Mouse (Mus musculus) megakaryocyte, embryonic 14.5 days (primary cell): ENCODE measurements around the gene Themis2. TPM values are rescaled to one million over a fixed set of nuclear protein-coding genes. Genes with fewer than 3 reads are reported as not detected.
"Not testable (repeated sequence)": the region's sequence is repeated elsewhere in the genome, so short reads cannot be mapped to it uniquely, and the experiment has no call there.

Source experiments
- H3K27me3 ChIP-seq: replicated peaks from 2 replicates; pipeline ENCODE3; 2012; ENCODE audit warnings: inconsistent platforms
- H3K36me3 ChIP-seq: replicated peaks from 2 replicates; pipeline ENCODE3; 2012; ENCODE audit warnings: low read length, inconsistent platforms, mixed read lengths
- H3K4me1 ChIP-seq: 2 replicates; pipeline ENCODE4 v1.6.1; 2012; ENCODE audit warnings: inconsistent platforms
- H3K4me3 ChIP-seq: replicated peaks from 2 replicates; pipeline ENCODE3; 2012; ENCODE audit warnings: moderate library complexity, mild to moderate bottlenecking, inconsistent platforms
- H3K9me3 ChIP-seq: 2 replicates; pipeline ENCODE4 v1.6.1; 2012; ENCODE audit warnings: inconsistent platforms
- FLI1 ChIP-seq: IDR thresholded peaks from 2 replicates; pipeline ENCODE4 v1.6.1; 2012; ENCODE audit warnings: low read length, inconsistent platforms, mixed read lengths
- GATA1 ChIP-seq: IDR thresholded peaks from 3 replicates; pipeline ENCODE4 v1.6.1; 2012; ENCODE audit warnings: mixed read lengths, low read length, inconsistent platforms, borderline replicate concordance
- polyA plus RNA-seq: library from polyadenylated mRNA; stranded (reverse); fragments of >175 nt; gene quantifications from 2 replicates; pipeline ENCODE4 v1.2.3, GENCODE M21; 2012; ENCODE audit warnings: low replicate concordance; ENCODE audit not compliant: insufficient read depth

Gene Themis2
- polyA plus RNA-seq, 1 experiment: 20.4 TPM

DNA sequence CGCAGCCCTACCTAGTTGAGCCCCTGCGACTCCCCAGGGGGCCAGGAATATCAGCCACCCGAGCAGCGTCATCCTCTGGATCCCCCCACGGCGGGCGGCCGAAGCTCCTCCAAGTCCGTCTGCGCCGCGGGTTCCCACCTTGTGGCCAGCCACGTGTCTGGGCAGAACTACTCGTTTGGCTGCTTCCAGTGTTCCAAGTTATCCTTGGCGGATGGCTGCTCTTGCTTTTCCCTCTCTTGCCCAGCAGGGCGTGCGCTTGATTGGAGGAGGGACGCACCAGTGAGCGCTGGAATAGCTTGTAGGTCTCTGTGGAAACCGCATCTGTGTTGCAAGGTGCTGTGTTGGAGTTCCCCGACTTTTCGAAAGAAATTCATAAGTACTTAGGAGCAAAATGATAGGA lies 39.2 kb downstream of the Themis2 start, which contains the start of gene Smpdl3b:
Gene Smpdl3b, minus strand, starts transcription at position 279 of the 400 bp plus-strand sequence.
- Histone ChIP-seq H3K27me3 (peaks cover 39% of the 10 kb centered on the region), H3K36me3 (no peaks in the 10 kb centered on the region), H3K9me3 (no peaks in the 10 kb centered on the region), H3K4me3 (peak within 1 kb of the TSS; percentile 90), H3K4me1 (peaks cover 35% of the 10 kb centered on the region)
- TF ChIP-seq FLI1 (no peak), GATA1 (no peak)

DNA sequence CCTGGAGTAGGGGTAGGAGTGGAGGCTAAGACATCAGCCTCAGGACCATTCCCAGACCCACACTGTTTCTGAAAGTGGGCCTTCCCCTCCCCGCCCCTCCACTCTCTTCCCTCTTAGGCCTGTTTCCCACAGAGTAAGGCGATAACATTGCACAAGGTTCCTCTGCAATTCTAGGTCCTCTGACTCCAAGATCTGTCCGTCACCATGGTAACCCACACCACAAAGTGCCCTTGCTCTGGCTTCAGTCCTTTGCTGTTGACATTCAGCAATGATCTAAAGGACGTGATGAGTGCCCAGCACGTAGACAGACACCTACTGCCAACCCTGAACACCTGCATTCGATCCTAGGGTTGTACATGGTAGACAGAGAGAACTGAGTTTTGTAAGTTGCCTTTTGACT lies 43.2 kb downstream of the Themis2 start:
- Histone ChIP-seq H3K27me3 (peaks cover 32% of the 10 kb centered on the region), H3K4me3 (no peak overlapping the region), H3K36me3 (no peaks in the 10 kb centered on the region), H3K9me3 (no peaks in the 10 kb centered on the region), H3K4me1 (peaks cover 34% of the 10 kb centered on the region)
- no peak for TF ChIP-seq FLI1
- no peak for TF ChIP-seq GATA1

DNA sequence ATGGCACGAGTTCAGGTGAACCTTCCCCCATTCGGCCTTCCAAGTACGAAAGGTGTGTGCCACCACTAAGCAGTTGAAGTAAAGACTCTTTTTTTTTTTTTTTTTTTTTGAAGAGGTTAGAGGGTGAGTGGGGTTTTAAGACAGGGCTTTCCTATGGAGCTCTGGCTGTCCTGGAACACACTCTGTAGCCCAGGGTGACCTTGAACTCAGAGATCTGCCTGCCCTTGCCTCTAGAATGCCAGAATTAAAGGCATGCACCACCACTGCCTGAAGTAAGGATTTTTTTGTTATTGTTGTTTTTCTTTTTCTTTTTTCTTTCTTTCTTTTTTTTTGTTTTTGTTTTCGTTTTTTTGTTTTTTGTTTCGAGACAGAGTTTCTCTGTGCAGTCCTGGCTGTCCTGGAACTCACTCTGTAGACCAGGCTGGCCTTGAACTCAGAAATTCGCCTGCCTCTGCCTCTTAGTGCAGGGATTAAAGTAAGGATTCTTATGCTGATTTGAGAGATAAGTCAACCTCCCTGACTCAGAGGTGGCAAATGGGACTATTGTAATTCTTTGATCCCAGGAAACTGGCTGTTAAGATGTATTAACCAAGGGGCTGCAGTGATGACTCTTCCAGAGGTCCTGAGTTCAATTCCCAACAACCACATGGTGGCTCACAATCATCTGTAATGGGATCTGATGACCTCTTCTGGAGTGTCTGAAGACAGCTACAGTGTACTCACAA lies 46.8 kb downstream of the Themis2 start:
- Histone ChIP-seq H3K27me3 (peaks cover 7% of the 10 kb centered on the region), H3K4me3 (no peak overlapping the region), H3K4me1 (peaks cover 40% of the 10 kb centered on the region), H3K9me3 (no peaks in the 10 kb centered on the region), H3K36me3 (no peaks in the 10 kb centered on the region)
- TF ChIP-seq FLI1 (no peak), GATA1 (no peak)

DNA sequence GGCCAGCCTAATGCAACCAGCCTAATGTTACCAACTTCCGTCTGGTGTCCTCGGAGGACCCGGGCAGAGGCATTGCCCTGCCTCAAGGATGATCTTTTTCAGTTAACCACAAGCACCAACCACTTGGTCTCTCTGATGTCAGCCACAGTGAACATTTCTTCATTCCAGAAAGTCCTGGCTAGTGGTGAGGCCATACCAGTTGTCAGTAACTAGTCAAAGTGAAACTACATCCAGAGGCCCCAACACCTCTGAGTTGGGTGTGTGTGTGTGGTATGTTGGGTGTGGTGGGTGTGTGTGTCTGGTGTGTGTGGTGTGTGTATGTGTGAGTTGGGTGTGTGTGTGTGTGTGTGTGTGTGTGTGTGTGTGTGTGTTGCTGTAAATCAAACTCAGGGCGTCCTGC lies 47.4 kb downstream of the Themis2 start:
- Histone ChIP-seq H3K36me3 (no peaks in the 10 kb centered on the region), H3K4me1 (peaks cover 46% of the 10 kb centered on the region), H3K27me3 (peaks cover 6% of the 10 kb centered on the region), H3K9me3 (no peaks in the 10 kb centered on the region), H3K4me3 (peak overlapping the region; percentile 31)
- no peak for TF ChIP-seq FLI1
- TF ChIP-seq GATA1: no peak

DNA sequence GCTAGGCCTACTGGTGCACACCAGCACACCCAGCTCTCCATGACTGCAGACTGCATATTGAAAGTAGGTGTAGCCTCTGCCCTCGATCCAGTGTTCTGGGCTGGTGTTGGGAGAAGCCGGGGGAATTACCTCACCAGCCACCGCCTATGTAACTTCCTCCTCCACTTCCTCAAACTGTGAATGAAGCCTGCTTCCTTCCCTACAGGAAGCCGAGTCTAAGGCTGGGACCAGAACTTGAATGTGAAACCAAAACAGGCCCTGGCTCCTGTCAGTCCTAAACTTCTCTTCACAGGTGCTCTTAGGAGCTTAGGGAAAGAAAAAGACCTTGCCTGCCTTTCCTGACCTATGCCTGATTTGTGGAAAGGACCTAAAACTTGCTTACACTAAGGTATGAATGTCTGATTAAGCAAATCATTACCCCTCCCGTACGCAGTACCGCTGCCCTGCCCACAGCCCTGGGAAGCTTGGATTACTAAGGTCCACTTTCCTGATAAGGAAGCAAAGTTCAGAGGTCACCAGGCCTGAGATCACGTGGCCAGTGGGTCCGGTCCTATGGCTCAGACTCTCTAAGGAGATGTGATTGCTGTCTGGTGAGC lies 48.4 kb downstream of the Themis2 start:
- no peaks in the 10 kb centered on the region for H3K9me3 ChIP-seq
- peaks cover 2% of the 10 kb centered on the region for H3K27me3 ChIP-seq
- H3K4me1 ChIP-seq: peaks cover 47% of the 10 kb centered on the region
- H3K36me3 ChIP-seq: no peaks in the 10 kb centered on the region
- TF ChIP-seq GATA1 (no peak), FLI1 (no peak)
- peak overlapping the region; percentile 86 for H3K4me3 ChIP-seq

DNA sequence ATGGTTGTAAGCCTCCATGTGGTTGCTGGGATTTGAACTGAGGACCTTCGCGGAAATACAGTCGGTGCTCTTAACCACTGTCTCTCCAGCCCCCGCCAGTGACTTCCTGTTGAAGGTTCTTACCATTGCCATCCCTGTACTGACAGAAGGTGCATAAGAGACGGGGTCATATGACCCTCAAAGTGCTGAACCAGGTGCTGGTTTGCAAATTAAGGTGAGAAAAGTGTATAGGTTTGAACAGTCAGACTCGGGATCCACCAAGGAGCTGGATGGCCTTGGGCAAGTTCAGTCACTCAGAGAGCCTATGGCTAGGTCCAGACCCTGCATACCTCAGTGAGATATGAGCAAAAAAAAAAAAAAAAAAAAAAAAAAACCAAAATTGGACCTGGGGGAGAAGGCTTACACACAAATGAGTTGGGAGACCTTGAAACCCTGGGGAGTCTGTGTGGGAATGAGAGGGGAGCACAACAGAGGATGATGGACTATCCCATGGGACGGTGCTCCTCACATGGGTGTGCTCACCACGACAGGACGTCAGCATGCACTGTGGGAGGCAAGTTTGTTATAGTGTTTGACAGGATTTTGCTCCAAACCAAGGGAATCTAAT lies 49.2 kb downstream of the Themis2 start:
- Histone ChIP-seq H3K27me3 (peaks cover 2% of the 10 kb centered on the region), H3K36me3 (no peaks in the 10 kb centered on the region), H3K9me3 (no peaks in the 10 kb centered on the region), H3K4me3 (peak overlapping the region; percentile 86), H3K4me1 (peaks cover 50% of the 10 kb centered on the region)
- TF ChIP-seq FLI1 (no peak), GATA1 (no peak)

DNA sequence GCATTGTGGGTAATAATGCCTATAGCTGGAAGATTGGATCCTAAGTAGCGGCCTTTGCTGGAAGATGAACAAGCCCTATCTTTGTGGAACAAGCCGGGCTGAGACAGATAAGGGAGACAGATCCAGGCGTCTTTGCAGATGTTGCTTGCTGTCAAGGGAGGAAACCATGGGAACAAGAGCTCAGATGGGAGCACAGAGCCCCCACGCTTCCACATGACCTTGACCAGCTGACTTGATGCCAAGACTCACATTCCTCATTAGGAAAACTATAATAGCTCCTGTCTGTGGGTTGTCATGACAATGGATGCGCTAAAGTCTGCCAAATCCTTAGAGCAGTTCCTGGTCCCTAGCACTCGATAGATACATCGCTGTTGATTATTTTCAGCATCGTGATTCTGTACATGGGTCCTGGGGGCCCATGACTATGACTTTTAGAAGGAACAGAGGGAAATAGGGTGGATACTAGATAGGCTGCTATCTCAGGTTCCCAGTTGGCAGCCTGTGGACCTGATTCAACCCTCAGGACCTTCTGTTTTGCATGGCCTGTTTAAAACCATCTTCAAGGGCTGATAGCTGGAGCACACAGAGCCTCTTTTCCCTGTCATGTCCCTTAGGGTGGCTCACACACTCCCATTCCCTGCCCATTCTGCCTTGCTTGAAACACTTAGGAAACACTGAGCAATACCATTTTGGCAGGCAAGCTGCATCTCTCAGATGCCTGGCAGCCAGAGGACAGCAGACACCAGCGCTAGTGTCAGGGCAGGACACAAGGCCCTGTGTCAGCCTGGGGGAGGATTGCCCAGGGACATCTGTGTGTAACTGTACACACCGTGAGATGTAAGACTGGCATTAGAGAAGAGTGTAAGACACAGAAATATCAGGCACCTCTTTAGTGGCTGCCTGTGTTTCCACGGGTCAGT lies 51.9 kb downstream of the Themis2 start:
- H3K9me3 ChIP-seq: no peaks in the 10 kb centered on the region
- peak overlapping the region; percentile 59 for H3K4me3 ChIP-seq
- H3K4me1 ChIP-seq: peaks cover 50% of the 10 kb centered on the region
- no peak for TF ChIP-seq FLI1
- no peak for TF ChIP-seq GATA1
- no peaks in the 10 kb centered on the region for H3K36me3 ChIP-seq
- H3K27me3 ChIP-seq: peaks cover 21% of the 10 kb centered on the region

DNA sequence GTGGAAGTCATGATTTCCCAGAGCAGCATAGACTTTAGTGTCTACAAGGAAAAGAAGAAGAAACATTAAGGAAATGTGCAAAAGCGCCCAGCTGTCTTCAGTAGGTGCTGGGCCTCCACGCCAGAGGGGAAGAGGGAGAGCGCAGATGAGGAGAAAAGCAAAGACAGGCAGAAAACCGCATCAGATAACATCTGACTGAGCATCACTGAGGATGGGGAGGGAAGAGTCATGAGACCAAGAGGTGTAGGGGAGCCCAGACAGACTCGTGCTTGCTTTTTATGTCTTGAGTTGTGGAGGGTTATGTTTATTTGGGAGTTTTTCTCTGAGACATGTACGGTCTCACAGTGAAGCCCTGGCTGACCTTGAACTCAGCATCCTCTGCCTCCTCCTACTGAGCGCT lies 54.7 kb downstream of the Themis2 start:
- Histone ChIP-seq H3K9me3 (no peaks in the 10 kb centered on the region), H3K4me3 (no peak overlapping the region), H3K27me3 (peaks cover 40% of the 10 kb centered on the region), H3K36me3 (no peaks in the 10 kb centered on the region), H3K4me1 (peaks cover 29% of the 10 kb centered on the region)
- TF ChIP-seq FLI1: no peak
- no peak for TF ChIP-seq GATA1

DNA sequence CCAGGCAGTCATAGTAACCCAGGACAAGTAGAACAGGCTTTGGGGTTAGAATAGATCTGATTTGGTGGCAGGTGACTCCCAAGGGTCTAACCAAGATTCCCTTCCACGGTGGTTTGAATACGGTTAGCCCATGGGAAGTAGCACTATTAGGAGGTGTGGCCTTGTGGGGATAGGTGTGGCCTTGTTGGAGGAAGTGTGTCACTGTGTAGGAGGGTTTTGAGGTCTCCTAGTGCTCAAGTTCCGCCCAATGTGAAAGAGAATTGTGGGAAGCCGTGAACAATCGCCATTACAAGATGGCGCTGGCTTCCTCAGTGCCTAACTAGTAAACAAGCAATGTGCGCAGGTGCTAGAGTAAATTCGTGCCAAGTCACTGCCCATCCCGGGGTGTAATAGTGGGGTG lies 59.0 kb downstream of the Themis2 start:
- peaks cover 35% of the 10 kb centered on the region for H3K4me1 ChIP-seq
- peaks cover 43% of the 10 kb centered on the region for H3K27me3 ChIP-seq
- H3K9me3 ChIP-seq, H3K4me3 ChIP-seq, H3K36me3 ChIP-seq: not testable (repeated sequence)

DNA sequence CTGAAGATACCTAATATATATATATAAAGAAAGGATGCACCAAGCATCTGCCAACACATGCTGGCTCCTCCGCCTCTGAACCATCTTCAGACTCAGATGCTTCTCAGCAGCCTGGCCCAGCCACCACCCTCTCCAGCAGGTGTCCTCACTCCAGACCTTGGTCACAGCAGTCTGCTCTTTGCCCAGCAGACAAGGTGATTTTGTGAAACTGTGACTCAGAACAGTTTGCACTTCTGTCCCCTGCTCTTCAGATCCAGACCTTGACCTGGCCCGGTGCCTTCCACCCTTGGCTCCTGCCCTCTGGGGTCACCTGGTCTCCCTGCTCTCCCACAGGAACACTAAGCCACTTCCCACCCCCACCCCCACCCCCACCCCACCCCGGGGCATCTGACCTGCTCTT lies 60.3 kb downstream of the Themis2 start:
- no peaks in the 10 kb centered on the region for H3K9me3 ChIP-seq
- peaks cover 38% of the 10 kb centered on the region for H3K27me3 ChIP-seq
- peaks cover 47% of the 10 kb centered on the region for H3K4me1 ChIP-seq
- H3K4me3 ChIP-seq: no peak overlapping the region
- H3K36me3 ChIP-seq: no peaks in the 10 kb centered on the region
- TF ChIP-seq FLI1: no peak
- TF ChIP-seq GATA1: no peak
